Mouse (Mus musculus): ENCODE measurements around the gene Actg1. TPM values are rescaled to one million over a fixed set of nuclear protein-coding genes. Genes with fewer than 3 reads are reported as not detected.

The Actg1 gene
- polyA plus RNA-seq, 1 experiment from 2014 or later, result 1,134 TPM

DNA sequence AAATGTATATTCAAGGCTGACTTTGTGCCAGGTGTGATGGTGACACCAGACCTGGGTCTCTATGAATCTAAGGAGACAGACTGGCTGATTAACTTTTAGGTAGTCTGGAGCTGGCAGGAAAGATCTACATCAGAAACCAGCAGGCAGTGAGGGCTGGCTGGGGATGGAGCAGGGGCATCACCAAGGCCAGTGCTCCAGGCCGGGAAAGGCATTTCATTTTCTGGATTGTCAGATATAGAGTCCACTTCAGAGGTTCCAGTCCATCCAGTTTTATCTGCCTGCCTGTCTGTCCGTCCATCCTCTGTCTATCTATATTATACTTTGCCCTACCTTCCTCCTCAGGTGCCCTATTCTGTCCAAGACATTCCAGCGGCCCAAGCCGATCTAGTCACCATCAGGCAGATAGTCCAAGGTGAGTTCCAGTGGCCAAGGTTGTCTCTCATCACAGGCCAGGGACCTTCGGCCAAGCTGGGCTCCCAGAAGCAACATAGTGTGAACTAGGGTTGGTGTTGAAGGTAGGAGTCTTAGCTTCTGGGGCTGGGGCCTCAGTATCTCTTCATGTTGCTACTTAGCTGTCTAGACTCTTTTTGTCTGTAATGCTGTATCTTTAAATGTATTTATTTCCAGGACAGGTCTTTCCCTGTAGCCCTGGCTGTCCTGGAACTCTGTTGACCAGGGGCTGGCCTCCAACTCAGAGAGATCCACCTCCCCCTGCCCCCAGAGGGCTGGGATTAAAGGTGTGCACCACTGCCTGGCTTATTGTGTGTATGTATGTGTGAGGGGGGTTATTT is 4.6 kb downstream of the Actg1 start:
- Histone ChIP-seq H3K27me3 (ENCODE audit: control insufficient read depth, insufficient read depth, low read length) (no peaks in the 10 kb centered on the region), H3K27ac (ENCODE audit: low read length) (peak overlapping the region; percentile 61; the same call in 1 of the 2 replicates), H3K36me3 (ENCODE audit: control insufficient read depth, insufficient read depth) (peaks cover 10% of the 10 kb centered on the region), H3K4me1 (ENCODE audit: control insufficient read depth, insufficient read depth, low read length) (peaks cover 3% of the 10 kb centered on the region), H3K9me3 (replicated peaks; ENCODE audit: control insufficient read depth, low read length) (no peaks in the 10 kb centered on the region; the same call in 1 of the 2 replicates), H3K4me2 (ENCODE audit: low read depth, low read length) (no peak overlapping the region), H3K9ac (ENCODE audit: low read length) (no peak overlapping the region), H3K4me3 (ENCODE audit: low read length) (no peak overlapping the region)
- no peak for ATAC-seq (replicated peaks; ENCODE audit: extremely low read depth, insufficient read depth, low FRiP score)
- 53% methylated on average over 5 of the region's 5 CpGs for WGBS

DNA sequence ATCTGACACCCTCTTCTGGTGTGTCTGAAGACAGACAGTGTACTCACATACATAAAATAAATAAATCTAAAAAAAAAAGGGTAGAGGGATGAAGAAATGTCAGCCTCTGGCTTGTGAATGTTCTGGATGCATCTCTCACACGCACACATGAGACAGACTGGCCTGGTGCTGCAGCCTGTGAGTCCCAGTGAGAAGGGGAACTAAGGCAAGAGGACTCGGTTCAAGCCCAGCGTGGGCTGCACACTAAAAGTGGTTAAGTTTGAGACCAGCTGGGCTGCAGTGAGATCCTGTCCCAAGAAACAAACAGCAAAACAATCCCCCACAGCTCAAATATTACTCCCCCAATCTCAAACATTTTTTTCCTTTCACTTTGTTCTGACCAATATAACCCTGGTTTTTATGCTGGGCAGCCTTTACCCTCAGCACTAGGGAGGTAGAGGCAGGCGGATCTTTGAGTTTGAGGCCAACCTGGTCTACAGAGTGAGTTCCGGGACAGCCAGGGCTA is 5.6 kb downstream of the Actg1 start:
- WGBS, result 91% methylated on average over 5 of the region's 5 CpGs
- ATAC-seq (replicated peaks; ENCODE audit: extremely low read depth, insufficient read depth, low FRiP score), result no peak
- no peak overlapping the region for H3K4me3 ChIP-seq (ENCODE audit: low read length)
- H3K27ac ChIP-seq (ENCODE audit: low read length), result no peak overlapping the region
- peaks cover 3% of the 10 kb centered on the region for H3K4me1 ChIP-seq (ENCODE audit: control insufficient read depth, insufficient read depth, low read length)
- H3K27me3 ChIP-seq (ENCODE audit: control insufficient read depth, insufficient read depth, low read length), result no peaks in the 10 kb centered on the region
- no peak overlapping the region for H3K9ac ChIP-seq (ENCODE audit: low read length)
- H3K36me3 ChIP-seq (ENCODE audit: control insufficient read depth, insufficient read depth), result peaks cover 10% of the 10 kb centered on the region
- no peak overlapping the region for H3K4me2 ChIP-seq (ENCODE audit: low read depth, low read length)
- no peaks in the 10 kb centered on the region; the same call in 1 of the 2 replicates for H3K9me3 ChIP-seq (replicated peaks; ENCODE audit: control insufficient read depth, low read length)

DNA sequence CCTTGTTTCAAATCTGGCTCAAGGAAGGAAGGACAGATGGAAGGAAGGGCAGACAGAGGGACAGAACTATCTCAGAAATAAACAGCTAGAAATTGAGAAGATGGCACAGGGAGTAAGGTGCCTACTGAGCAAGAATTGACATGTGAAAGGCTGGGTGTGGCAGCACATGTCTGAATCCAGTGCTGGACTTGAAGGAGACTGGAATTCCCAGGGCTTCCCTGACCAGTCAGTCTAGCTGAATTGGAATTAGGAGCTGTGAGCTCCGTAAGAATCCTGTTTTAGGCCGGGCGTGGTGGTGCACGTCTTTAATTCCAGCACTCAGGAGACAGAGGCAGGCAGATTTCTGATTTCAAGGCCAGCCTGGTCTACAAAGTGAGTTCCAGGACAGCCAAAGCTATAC is 6.7 kb downstream of the Actg1 start:
- Histone ChIP-seq H3K36me3 (ENCODE audit: control insufficient read depth, insufficient read depth) (peaks cover 7% of the 10 kb centered on the region), H3K4me3 (ENCODE audit: low read length) (no peak overlapping the region), H3K9me3 (replicated peaks; ENCODE audit: control insufficient read depth, low read length) (no peaks in the 10 kb centered on the region; the same call in 1 of the 2 replicates), H3K27me3 (ENCODE audit: control insufficient read depth, insufficient read depth, low read length) (no peaks in the 10 kb centered on the region), H3K9ac (ENCODE audit: low read length) (no peak overlapping the region), H3K4me1 (ENCODE audit: control insufficient read depth, insufficient read depth, low read length) (peaks cover 3% of the 10 kb centered on the region), H3K27ac (ENCODE audit: low read length) (no peak overlapping the region), H3K4me2 (ENCODE audit: low read depth, low read length) (no peak overlapping the region)
- no peak for ATAC-seq (replicated peaks; ENCODE audit: extremely low read depth, insufficient read depth, low FRiP score)
- WGBS, result 92% methylated on average over 4 of the region's 4 CpGs

DNA sequence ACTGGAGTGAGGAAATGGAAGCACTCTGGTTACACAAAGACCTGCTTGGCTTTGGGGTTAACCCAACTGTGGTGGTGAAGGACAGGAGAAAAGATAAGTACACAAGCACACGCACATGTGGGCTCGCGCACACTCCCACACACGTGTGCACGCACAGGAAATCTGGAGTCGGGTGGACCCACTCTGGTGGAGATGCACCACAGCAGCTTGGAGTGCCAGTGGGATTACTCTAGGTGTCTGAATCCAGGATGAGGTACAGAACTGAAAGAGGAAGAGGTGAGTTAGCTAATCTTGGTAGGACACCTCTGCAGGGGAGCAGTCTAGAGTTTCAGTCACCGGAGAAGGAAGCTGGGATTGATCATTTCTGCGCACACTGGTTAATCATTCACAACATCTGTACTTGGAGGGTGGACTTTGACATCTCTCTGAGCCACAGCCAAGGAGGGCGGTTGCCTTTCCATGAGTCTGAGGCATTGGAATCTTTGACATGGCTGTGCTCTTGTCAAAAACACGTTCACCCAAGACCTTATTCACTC is 8.3 kb downstream of the Actg1 start:
- no peak overlapping the region for H3K4me2 ChIP-seq (ENCODE audit: low read depth, low read length)
- no peak overlapping the region for H3K9ac ChIP-seq (ENCODE audit: low read length)
- H3K4me1 ChIP-seq (ENCODE audit: control insufficient read depth, insufficient read depth, low read length), result no peaks in the 10 kb centered on the region
- no peak overlapping the region for H3K27ac ChIP-seq (ENCODE audit: low read length)
- H3K27me3 ChIP-seq (ENCODE audit: control insufficient read depth, insufficient read depth, low read length), result no peaks in the 10 kb centered on the region
- H3K36me3 ChIP-seq (ENCODE audit: control insufficient read depth, insufficient read depth), result peaks cover 2% of the 10 kb centered on the region; the same call in 1 of the 2 replicates
- H3K9me3 ChIP-seq (replicated peaks; ENCODE audit: control insufficient read depth, low read length), result no peaks in the 10 kb centered on the region; the same call in 1 of the 2 replicates
- no peak for ATAC-seq (replicated peaks; ENCODE audit: extremely low read depth, insufficient read depth, low FRiP score)
- no peak overlapping the region for H3K4me3 ChIP-seq (ENCODE audit: low read length)
- WGBS, result 86% methylated on average over 10 of the region's 10 CpGs

DNA sequence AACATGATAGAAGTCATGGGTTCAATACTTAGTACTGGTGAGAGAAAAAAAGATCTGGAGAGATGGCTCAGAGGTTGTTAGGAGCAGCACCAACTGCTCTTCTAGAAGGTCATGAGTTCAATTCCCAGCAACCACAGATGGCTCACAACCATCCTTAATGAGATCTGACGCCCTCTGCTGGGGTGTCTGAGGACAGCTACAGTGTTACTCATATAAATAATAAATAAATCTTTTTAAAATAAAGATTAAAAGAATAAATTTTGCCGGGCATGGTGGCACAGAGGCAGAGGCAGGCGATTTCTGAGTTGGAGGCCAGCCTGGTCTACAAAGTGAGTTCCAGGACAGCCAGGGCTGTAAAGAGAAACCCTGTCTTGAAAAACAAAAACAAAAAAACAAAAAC is 9.6 kb downstream of the Actg1 start:
- H3K27me3 ChIP-seq (ENCODE audit: control insufficient read depth, insufficient read depth, low read length), result no peaks in the 10 kb centered on the region
- 72% methylated on average over 3 of the region's 3 CpGs for WGBS

DNA sequence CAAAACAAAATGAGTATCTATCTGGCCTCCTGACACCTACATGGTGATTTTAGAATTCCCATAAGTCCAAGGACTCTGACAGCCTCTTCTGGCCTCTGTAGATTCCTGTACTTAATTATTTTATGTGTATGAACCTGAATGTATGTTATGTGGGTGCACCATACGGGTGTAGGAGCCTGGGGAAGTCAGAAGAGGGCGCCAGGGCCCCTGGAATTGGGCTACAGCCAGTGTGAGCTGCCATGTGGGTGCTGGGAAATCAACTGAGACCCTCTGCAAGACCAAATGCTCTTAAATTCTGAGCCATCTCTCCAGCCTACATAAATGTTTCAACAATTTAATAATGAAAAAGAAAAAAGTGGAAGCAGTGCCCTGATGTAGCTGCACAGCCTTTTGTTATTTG is 10.9 kb downstream of the Actg1 start:
- Histone ChIP-seq H3K4me2 (ENCODE audit: low read depth, low read length) (no peak overlapping the region), H3K27me3 (ENCODE audit: control insufficient read depth, insufficient read depth, low read length) (no peaks in the 10 kb centered on the region), H3K27ac (ENCODE audit: low read length) (no peak overlapping the region), H3K36me3 (ENCODE audit: control insufficient read depth, insufficient read depth) (no peaks in the 10 kb centered on the region), H3K4me3 (ENCODE audit: low read length) (no peak overlapping the region), H3K9me3 (replicated peaks; ENCODE audit: control insufficient read depth, low read length) (no peaks in the 10 kb centered on the region; the same call in 1 of the 2 replicates), H3K4me1 (ENCODE audit: control insufficient read depth, insufficient read depth, low read length) (no peaks in the 10 kb centered on the region), H3K9ac (ENCODE audit: low read length) (no peak overlapping the region)
- 41% methylated on average over 2 of the region's 2 CpGs for WGBS
- ATAC-seq (replicated peaks; ENCODE audit: extremely low read depth, insufficient read depth, low FRiP score), result no peak

More for the DNA sequence above, 9.6 kb downstream of the Actg1 start:
- no peak overlapping the region for H3K4me3 ChIP-seq (ENCODE audit: low read length)
- no peaks in the 10 kb centered on the region for H3K36me3 ChIP-seq (ENCODE audit: control insufficient read depth, insufficient read depth)
- no peak overlapping the region for H3K4me2 ChIP-seq (ENCODE audit: low read depth, low read length)
- no peak overlapping the region for H3K9ac ChIP-seq (ENCODE audit: low read length)
- no peak overlapping the region for H3K27ac ChIP-seq (ENCODE audit: low read length)
- ATAC-seq (replicated peaks; ENCODE audit: extremely low read depth, insufficient read depth, low FRiP score), result no peak
- H3K9me3 ChIP-seq (replicated peaks; ENCODE audit: control insufficient read depth, low read length), result no peaks in the 10 kb centered on the region; the same call in 1 of the 2 replicates
- H3K4me1 ChIP-seq (ENCODE audit: control insufficient read depth, insufficient read depth, low read length), result no peaks in the 10 kb centered on the region

DNA sequence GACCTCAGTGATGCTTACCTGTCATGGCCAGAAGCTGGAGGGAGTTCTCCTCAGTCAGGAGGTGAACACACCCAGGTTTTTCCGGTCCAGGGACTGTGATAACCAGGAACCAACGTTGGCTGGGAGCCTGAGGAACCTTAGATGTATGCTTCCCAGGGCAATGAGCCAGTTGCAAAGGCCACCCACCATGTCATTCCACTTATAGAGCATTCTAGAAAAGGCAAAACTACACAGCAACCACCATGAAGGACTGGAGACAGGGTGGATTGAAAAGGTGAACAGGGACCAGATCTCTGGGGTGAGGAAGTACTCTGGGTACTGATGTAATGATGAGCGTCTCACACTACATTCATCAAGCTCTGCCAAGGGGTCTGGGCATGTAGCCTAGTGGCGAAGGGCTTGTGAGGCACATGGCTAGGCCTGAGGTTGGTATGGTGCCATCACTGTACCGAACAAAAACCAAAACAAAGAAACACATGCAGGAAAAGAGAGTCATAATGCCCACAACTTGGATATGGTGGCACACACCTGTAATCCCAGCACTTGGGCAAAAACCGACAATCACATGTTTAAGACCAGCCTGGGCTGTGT is 12.8 kb downstream of the Actg1 start:
- H3K9me3 ChIP-seq (replicated peaks; ENCODE audit: control insufficient read depth, low read length), result no peaks in the 10 kb centered on the region
- no peak for ATAC-seq (replicated peaks; ENCODE audit: extremely low read depth, insufficient read depth, low FRiP score)
- no peak overlapping the region for H3K4me3 ChIP-seq (ENCODE audit: low read length)
- no peaks in the 10 kb centered on the region for H3K4me1 ChIP-seq (ENCODE audit: control insufficient read depth, insufficient read depth, low read length)
- no peak overlapping the region for H3K4me2 ChIP-seq (ENCODE audit: low read depth, low read length)
- no peak overlapping the region for H3K27ac ChIP-seq (ENCODE audit: low read length)
- H3K36me3 ChIP-seq (ENCODE audit: control insufficient read depth, insufficient read depth), result no peaks in the 10 kb centered on the region
- H3K9ac ChIP-seq (ENCODE audit: low read length), result no peak overlapping the region
- 72% methylated on average over 6 of the region's 6 CpGs for WGBS
- no peaks in the 10 kb centered on the region for H3K27me3 ChIP-seq (ENCODE audit: control insufficient read depth, insufficient read depth, low read length)

DNA sequence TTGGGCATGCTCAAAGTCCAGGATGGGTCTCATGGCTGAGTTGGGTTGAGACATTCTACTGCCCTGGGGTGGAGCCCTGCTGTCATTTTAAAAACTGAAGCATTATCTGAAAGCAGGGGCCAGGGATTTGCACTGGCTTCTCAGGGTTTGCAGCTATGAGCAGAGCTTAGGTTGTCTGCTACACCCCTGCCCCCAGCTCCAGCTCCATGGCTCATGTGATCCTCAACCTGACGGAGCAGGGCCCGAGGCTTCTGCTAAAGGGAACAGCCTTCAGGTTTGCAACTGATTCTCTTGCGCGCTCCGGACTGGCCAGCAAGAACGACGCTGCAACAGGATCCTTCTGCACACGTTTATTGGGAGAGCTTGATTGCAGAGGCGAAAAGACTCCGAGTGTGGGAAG is 28.2 kb downstream of the Actg1 start:
- Histone ChIP-seq H3K9ac (ENCODE audit: low read length) (no peak overlapping the region), H3K9me3 (replicated peaks; ENCODE audit: control insufficient read depth, low read length) (no peaks in the 10 kb centered on the region), H3K4me3 (ENCODE audit: low read length) (no peak overlapping the region), H3K4me1 (ENCODE audit: control insufficient read depth, insufficient read depth, low read length) (peaks cover 14% of the 10 kb centered on the region), H3K4me2 (ENCODE audit: low read depth, low read length) (no peak overlapping the region), H3K27ac (ENCODE audit: low read length) (no peak overlapping the region), H3K27me3 (ENCODE audit: control insufficient read depth, insufficient read depth, low read length) (no peaks in the 10 kb centered on the region), H3K36me3 (ENCODE audit: control insufficient read depth, insufficient read depth) (no peaks in the 10 kb centered on the region)
- WGBS, result 94% methylated on average over 10 of the region's 10 CpGs
- ATAC-seq (replicated peaks; ENCODE audit: extremely low read depth, insufficient read depth, low FRiP score), result no peak

DNA sequence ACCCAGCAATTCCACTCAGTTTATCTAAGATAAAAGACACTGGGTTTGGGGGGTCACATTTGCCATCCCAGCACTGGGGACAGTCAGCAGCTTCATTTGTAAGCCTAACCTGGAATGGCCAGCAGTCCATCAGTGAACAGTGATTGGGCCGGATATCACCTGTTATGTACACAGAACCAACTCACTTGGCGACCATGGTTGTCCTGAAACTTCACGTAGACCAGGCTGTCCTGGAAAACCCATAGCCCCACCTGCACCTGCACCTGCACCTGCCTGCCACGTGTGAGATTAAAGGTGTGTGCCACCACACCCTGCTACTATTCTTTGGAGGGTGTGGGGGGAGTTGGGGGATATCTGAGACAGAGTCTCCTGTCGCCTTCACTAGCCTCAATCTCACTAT is 29.0 kb downstream of the Actg1 start:
- H3K4me1 ChIP-seq (ENCODE audit: control insufficient read depth, insufficient read depth, low read length), result peaks cover 20% of the 10 kb centered on the region
- no peak for ATAC-seq (replicated peaks; ENCODE audit: extremely low read depth, insufficient read depth, low FRiP score)

More for the DNA sequence above, 29.0 kb downstream of the Actg1 start:
- Histone ChIP-seq H3K9ac (ENCODE audit: low read length) (no peak overlapping the region), H3K36me3 (ENCODE audit: control insufficient read depth, insufficient read depth) (no peaks in the 10 kb centered on the region), H3K9me3 (replicated peaks; ENCODE audit: control insufficient read depth, low read length) (no peaks in the 10 kb centered on the region), H3K27me3 (ENCODE audit: control insufficient read depth, insufficient read depth, low read length) (no peaks in the 10 kb centered on the region), H3K4me2 (ENCODE audit: low read depth, low read length) (no peak overlapping the region), H3K4me3 (ENCODE audit: low read length) (no peak overlapping the region), H3K27ac (ENCODE audit: low read length) (no peak overlapping the region)
- WGBS, result 83% methylated on average over 5 of the region's 5 CpGs
